ENCODE assay signal across 18 mouse cellular contexts in the genomic region with DNA sequence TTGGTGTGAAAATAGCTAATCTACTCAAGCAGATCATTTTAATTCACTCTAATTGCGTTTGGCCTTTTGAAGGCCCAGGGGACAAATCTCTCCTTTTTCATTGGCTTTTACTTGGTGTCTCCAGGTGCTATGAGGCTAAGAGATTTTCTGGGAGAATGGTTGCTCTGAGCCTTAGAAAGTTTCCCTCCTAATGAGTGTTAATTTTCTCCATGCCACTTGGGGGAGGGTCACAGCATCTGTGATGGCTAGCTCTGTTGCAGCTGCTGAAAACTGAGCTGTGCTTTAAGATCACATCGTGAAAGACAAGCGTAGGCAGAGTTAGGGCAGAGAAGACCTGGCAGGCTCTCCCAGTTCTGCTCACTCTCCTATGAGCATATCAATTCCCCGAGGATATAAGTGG. TPM values are rescaled to one million over a fixed set of nuclear protein-coding genes. Genes with fewer than 3 reads are reported as not detected.
A peak's percentile ranks its signal among the peaks of the same experiment; 100 is the strongest.
DNase-seq lines count a peak whose midpoint lies in the region; ATAC-seq and TF ChIP-seq lines count a peak whose summit lies in the region.
"Had no signal": no experiment of that assay in that cellular context is flagged by ENCODE, and none has a peak within 500 bp of the region (broad histone marks: within the 10 kb centered on the region; RNA-seq: fewer than 3 reads in every experiment).

No protein-coding gene starts in this region.

- 0 out of 2 replicates have a peak overlapping the region, but pooled peaks have one; percentile 6 for H3K4me2 ChIP-seq in hindbrain, embryonic 13.5 days
- H3K4me2 ChIP-seq in hindbrain, embryonic 11.5 days (replicated peaks; ENCODE audit: low read depth, low read length): no peak overlapping the region
- peak overlapping the region; percentile 33; the same call in 1 of the 2 replicates for H3K4me2 ChIP-seq in embryonic facial prominence, embryonic 13.5 days
- H3K4me2 ChIP-seq in hindbrain, embryonic 16.5 days (ENCODE audit: low read length): peak overlapping the region; percentile 20; the same call in 1 of the 2 replicates
- no peak overlapping the region for H3K4me2 ChIP-seq in intestine, postnatal 0 days (replicated peaks; ENCODE audit: low read depth)
- H3K4me2 ChIP-seq: heart, embryonic 12.5 days; liver, embryonic 13.5 days; neural tube, embryonic 12.5 days had no signal

- TF ChIP-seq CTCF in intestine, postnatal 0 days (IDR thresholded peaks at IDR 0.05; ENCODE audit: low read depth): no peak

- 40% methylated on average over 4 of the region's 4 CpGs for WGBS in hindbrain, embryonic 13.5 days
- 39% methylated on average over 4 of the region's 4 CpGs for WGBS in hindbrain, embryonic 11.5 days
- 25% methylated on average over 4 of the region's 4 CpGs for WGBS in embryonic facial prominence, embryonic 13.5 days
- 34% methylated on average over 4 of the region's 4 CpGs for WGBS in hindbrain, embryonic 16.5 days
- 62% methylated on average over 4 of the region's 4 CpGs for WGBS in intestine, postnatal 0 days

- H3K36me3 ChIP-seq in hindbrain, embryonic 13.5 days: no peaks in the 10 kb centered on the region
- no peaks in the 10 kb centered on the region for H3K36me3 ChIP-seq in hindbrain, embryonic 11.5 days (ENCODE audit: control insufficient read depth, insufficient read depth, low read length)
- no peaks in the 10 kb centered on the region for H3K36me3 ChIP-seq in embryonic facial prominence, embryonic 13.5 days
- no peaks in the 10 kb centered on the region for H3K36me3 ChIP-seq in hindbrain, embryonic 16.5 days (ENCODE audit: control insufficient read depth, insufficient read depth, low read length)
- H3K36me3 ChIP-seq in intestine, postnatal 0 days (ENCODE audit: control insufficient read depth, insufficient read depth): no peaks in the 10 kb centered on the region
- H3K36me3 ChIP-seq: G1E; heart, embryonic 12.5 days; liver, embryonic 13.5 days; neural tube, embryonic 12.5 days had no signal

- H3K4me3 ChIP-seq in hindbrain, embryonic 13.5 days: no peak overlapping the region
- no peak overlapping the region for H3K4me3 ChIP-seq in hindbrain, embryonic 11.5 days (ENCODE audit: low read depth, low read length)
- H3K4me3 ChIP-seq in embryonic facial prominence, embryonic 13.5 days: no peak overlapping the region
- no peak overlapping the region for H3K4me3 ChIP-seq in hindbrain, embryonic 16.5 days (ENCODE audit: low read length)
- no peak overlapping the region for H3K4me3 ChIP-seq in intestine, postnatal 0 days (ENCODE audit: low read depth, low read length)
- H3K4me3 ChIP-seq: heart, embryonic 12.5 days; liver, embryonic 13.5 days; neural tube, embryonic 12.5 days had no signal

- H3K27ac ChIP-seq in hindbrain, embryonic 13.5 days: peak overlapping the region; percentile 45; the same call in 1 of the 2 replicates
- H3K27ac ChIP-seq in hindbrain, embryonic 11.5 days (ENCODE audit: low read depth, low read length): no peak overlapping the region
- H3K27ac ChIP-seq in embryonic facial prominence, embryonic 13.5 days: no peak overlapping the region
- H3K27ac ChIP-seq in hindbrain, embryonic 16.5 days (ENCODE audit: low read depth, low read length): peak overlapping the region; percentile 24; the same call in 1 of the 2 replicates
- no peak overlapping the region for H3K27ac ChIP-seq in intestine, postnatal 0 days (ENCODE audit: low read depth, low read length)
- H3K27ac ChIP-seq: liver, embryonic 13.5 days; neural tube, embryonic 12.5 days had no signal

- no peaks in the 10 kb centered on the region for H3K27me3 ChIP-seq in hindbrain, embryonic 13.5 days
- no peaks in the 10 kb centered on the region for H3K27me3 ChIP-seq in hindbrain, embryonic 11.5 days (ENCODE audit: control insufficient read depth, insufficient read depth, low read length)
- peaks cover 3% of the 10 kb centered on the region for H3K27me3 ChIP-seq in embryonic facial prominence, embryonic 13.5 days
- H3K27me3 ChIP-seq in hindbrain, embryonic 16.5 days (replicated peaks; ENCODE audit: control insufficient read depth, insufficient read depth, low read length): no peaks in the 10 kb centered on the region
- no peaks in the 10 kb centered on the region for H3K27me3 ChIP-seq in intestine, postnatal 0 days (replicated peaks; ENCODE audit: control insufficient read depth, insufficient read depth, low read length)
- H3K27me3 ChIP-seq: heart, embryonic 12.5 days; neural tube, embryonic 12.5 days had no signal

- DNase-seq in hindbrain, embryonic 11.5 days (ENCODE audit: low spot score): no peak
- peak; percentile 31 for DNase-seq in brain, adult 2 months (ENCODE audit: low read depth, low spot score)
- no peak for DNase-seq in layer of hippocampus, postnatal 25 days (ENCODE audit: extremely low spot score in 1 of 2, low spot score in 1 of 2)
- DNase-seq: adrenal gland, postnatal 36 days; cerebellum, adult 11 months; heart, postnatal 4 days; liver, embryonic 13.5 days; lung, postnatal 10 days had no signal

- ATAC-seq in hindbrain, embryonic 13.5 days (ENCODE audit: low FRiP score): no peak
- no peak for ATAC-seq in hindbrain, embryonic 11.5 days (ENCODE audit: low FRiP score)
- ATAC-seq in embryonic facial prominence, embryonic 13.5 days (ENCODE audit: insufficient number of reproducible peaks, insufficient read depth, low FRiP score, low TSS enrichment, low read depth): no peak
- peak; percentile 62 for ATAC-seq in hindbrain, embryonic 16.5 days
- no peak for ATAC-seq in intestine, postnatal 0 days

- peaks cover 26% of the 10 kb centered on the region for H3K4me1 ChIP-seq in hindbrain, embryonic 13.5 days (replicated peaks)
- H3K4me1 ChIP-seq in hindbrain, embryonic 11.5 days (replicated peaks; ENCODE audit: control insufficient read depth, insufficient read depth, low read length): no peaks in the 10 kb centered on the region; the same call in 1 of the 2 replicates
- H3K4me1 ChIP-seq in embryonic facial prominence, embryonic 13.5 days: peaks cover 11% of the 10 kb centered on the region
- H3K4me1 ChIP-seq in hindbrain, embryonic 16.5 days (ENCODE audit: control insufficient read depth, insufficient read depth, low read depth, low read length): no peaks in the 10 kb centered on the region
- no peaks in the 10 kb centered on the region for H3K4me1 ChIP-seq in intestine, postnatal 0 days (replicated peaks; ENCODE audit: control insufficient read depth, insufficient read depth, low read length)
- H3K4me1 ChIP-seq: heart, embryonic 12.5 days; liver, embryonic 13.5 days had no signal

- H3K9me3 ChIP-seq in hindbrain, embryonic 13.5 days: no peaks in the 10 kb centered on the region
- no peaks in the 10 kb centered on the region for H3K9me3 ChIP-seq in hindbrain, embryonic 11.5 days (ENCODE audit: control insufficient read depth, low read length)
- H3K9me3 ChIP-seq in embryonic facial prominence, embryonic 13.5 days: no peaks in the 10 kb centered on the region
- no peaks in the 10 kb centered on the region for H3K9me3 ChIP-seq in hindbrain, embryonic 16.5 days (ENCODE audit: control insufficient read depth, low read length)
- H3K9me3 ChIP-seq in intestine, postnatal 0 days (ENCODE audit: control insufficient read depth): no peaks in the 10 kb centered on the region
- H3K9me3 ChIP-seq: G1E; heart, embryonic 12.5 days; liver, embryonic 13.5 days; neural tube, embryonic 12.5 days had no signal

- no peak overlapping the region for H3K9ac ChIP-seq in hindbrain, embryonic 13.5 days
- H3K9ac ChIP-seq in hindbrain, embryonic 11.5 days (ENCODE audit: low read depth, low read length): no peak overlapping the region
- no peak overlapping the region for H3K9ac ChIP-seq in embryonic facial prominence, embryonic 13.5 days
- no peak overlapping the region for H3K9ac ChIP-seq in hindbrain, embryonic 16.5 days (ENCODE audit: low read depth, low read length)
- H3K9ac ChIP-seq in intestine, postnatal 0 days (ENCODE audit: low read depth, low read length): no peak overlapping the region
- H3K9ac ChIP-seq: heart, embryonic 12.5 days; liver, embryonic 13.5 days; neural tube, embryonic 12.5 days had no signal

RNA-seq across cellular contexts. Expression of gene 1700013F07Rik, which starts 38.5 kb away (rescaled TPM):
- polyA plus RNA-seq in hindbrain, embryonic 13.5 days (2015; fragmentation: Nextera tagmentation; extraction: Ambion mirVana): 0.74 and 2.9 TPM in 2 replicates
- polyA plus RNA-seq in hindbrain, embryonic 11.5 days (2014; fragmentation: Nextera tagmentation; extraction: Ambion mirVana): 0.68 and 1.6 TPM in 2 replicates
- not detected in 2 replicates for polyA plus RNA-seq in embryonic facial prominence, embryonic 13.5 days (2015; fragmentation: Nextera tagmentation; extraction: Ambion mirVana)
- polyA plus RNA-seq in hindbrain, embryonic 16.5 days (2015; fragmentation: Nextera tagmentation; extraction: Ambion mirVana): 1.9 and 2.7 TPM in 2 replicates
- 1 to 10 TPM in 1 of 2 experiments, under 1 TPM in 1; 0.98 to 2.4 TPM for total RNA-seq in layer of hippocampus, postnatal 25 days (2021)
- polyA plus RNA-seq in intestine, postnatal 0 days (2015; fragmentation: Nextera tagmentation; extraction: Ambion mirVana): not detected in 2 replicates
- total RNA-seq: adrenal gland, postnatal 36 days; common myeloid progenitor, adult 5-6 weeks; G1E; gastrocnemius, adult 8-10 months; heart, postnatal 4 days; megakaryocyte-erythroid progenitor cell, adult 5-6 weeks had no signal
- polyA plus RNA-seq: G1E; heart, embryonic 12.5 days; liver, embryonic 13.5 days; neural tube, embryonic 12.5 days had no signal

RNA-seq across cellular contexts. Expression of gene 5330417C22Rik, which starts 40.9 kb away (rescaled TPM):
- polyA plus RNA-seq in hindbrain, embryonic 13.5 days (2015; fragmentation: Nextera tagmentation; extraction: Ambion mirVana): 9.8 and 10.0 TPM in 2 replicates
- polyA plus RNA-seq in hindbrain, embryonic 11.5 days (2014; fragmentation: Nextera tagmentation; extraction: Ambion mirVana): 3.0 and 3.5 TPM in 2 replicates
- polyA plus RNA-seq in embryonic facial prominence, embryonic 13.5 days (2015; fragmentation: Nextera tagmentation; extraction: Ambion mirVana): 0.65 and 2.0 TPM in 2 replicates
- polyA plus RNA-seq in hindbrain, embryonic 16.5 days (2015; fragmentation: Nextera tagmentation; extraction: Ambion mirVana): 16.0 and 18.5 TPM in 2 replicates
- 10 to 100 TPM; 24.2 to 27.8 TPM for total RNA-seq in layer of hippocampus, postnatal 25 days (2021)
- polyA plus RNA-seq in intestine, postnatal 0 days (2015; fragmentation: Nextera tagmentation; extraction: Ambion mirVana): 8.6 and 10.8 TPM in 2 replicates
- total RNA-seq: megakaryocyte-erythroid progenitor cell, adult 5-6 weeks had no signal
- polyA plus RNA-seq: G1E had no signal

RNA-seq across cellular contexts. Expression of gene Sars, which starts 50.5 kb away (rescaled TPM):
- 220 and 230 TPM in 2 replicates for polyA plus RNA-seq in hindbrain, embryonic 13.5 days (2015; fragmentation: Nextera tagmentation; extraction: Ambion mirVana)
- 181 and 206 TPM in 2 replicates for polyA plus RNA-seq in hindbrain, embryonic 11.5 days (2014; fragmentation: Nextera tagmentation; extraction: Ambion mirVana)
- 116 and 128 TPM in 2 replicates for polyA plus RNA-seq in embryonic facial prominence, embryonic 13.5 days (2015; fragmentation: Nextera tagmentation; extraction: Ambion mirVana)
- 216 and 224 TPM in 2 replicates for polyA plus RNA-seq in hindbrain, embryonic 16.5 days (2015; fragmentation: Nextera tagmentation; extraction: Ambion mirVana)
- 100 to 1,000 TPM; 187 to 207 TPM for total RNA-seq in layer of hippocampus, postnatal 25 days (2021)
- polyA plus RNA-seq in intestine, postnatal 0 days (2015; fragmentation: Nextera tagmentation; extraction: Ambion mirVana): 99.5 and 106 TPM in 2 replicates

Comparison
In these comparisons a context has a peak if more than half of its experiments do, and no peak if none do; other contexts are left out.
1. H3K27ac ChIP-seq: peak in hindbrain, embryonic 13.5 days (single experiment) and hindbrain, embryonic 16.5 days (single experiment); none in hindbrain, embryonic 11.5 days (single experiment), embryonic facial prominence, embryonic 13.5 days (single experiment) and intestine, postnatal 0 days (single experiment).
2. H3K4me2 ChIP-seq: peak in hindbrain, embryonic 13.5 days (single experiment), embryonic facial prominence, embryonic 13.5 days (single experiment) and hindbrain, embryonic 16.5 days (single experiment); none in hindbrain, embryonic 11.5 days (single experiment) and intestine, postnatal 0 days (single experiment).